Mouse (Mus musculus) lung, adult 2 months (tissue): ENCODE results near the gene 4930519P11Rik. TPM values are rescaled to one million over a fixed set of nuclear protein-coding genes. Genes with fewer than 3 reads are reported as not detected.

Experiments used
- DNase-seq: peaks from one replicate; pipeline ENCODE4 v3.0.0; 2022
- H3K4me1 ChIP-seq: fragments of 200-500 bp; 2 replicates; pipeline ENCODE4 v1.6.1; 2011; ENCODE audit warnings: low read length; ENCODE audit not compliant: control insufficient read depth, insufficient read depth
- H3K4me3 ChIP-seq: fragments of 200-500 bp; replicated peaks from 2 replicates; pipeline ENCODE3; 2011; ENCODE audit warnings: low read depth, mild to moderate bottlenecking, control low read depth, low read length; ENCODE audit errors: extremely low read depth
- CTCF ChIP-seq: fragments of 200-500 bp; IDR thresholded peaks from 2 replicates; pipeline ENCODE4 v1.5.1; 2011; ENCODE audit warnings: mild to moderate bottlenecking, low read length, control low read depth; ENCODE audit not compliant: insufficient read depth
- POLR2A ChIP-seq: fragments of 200-500 bp; IDR thresholded peaks from 2 replicates; pipeline ENCODE4 v1.6.1; 2011; ENCODE audit warnings: low read depth, mild to moderate bottlenecking, control low read depth, low read length, borderline replicate concordance; ENCODE audit errors: extremely low read depth
- WGBS: fragments of 180-500 bp; shearing (Covaris S2); methylation state at CpG from one replicate; pipeline ENCODE4 v1.1.7; 2018; 5-methylcytosine and 5-hydroxymethylcytosine counted together
- polyA plus RNA-seq: library from polyadenylated mRNA; depleted of rRNA; stranded (reverse); fragments of >200 nt; gene quantifications from 2 replicates; pipeline ENCODE4 v1.2.3, GENCODE M21; 2012

Gene 4930519P11Rik
- polyA plus RNA-seq, 1 experiment = 0.53 TPM

DNA sequence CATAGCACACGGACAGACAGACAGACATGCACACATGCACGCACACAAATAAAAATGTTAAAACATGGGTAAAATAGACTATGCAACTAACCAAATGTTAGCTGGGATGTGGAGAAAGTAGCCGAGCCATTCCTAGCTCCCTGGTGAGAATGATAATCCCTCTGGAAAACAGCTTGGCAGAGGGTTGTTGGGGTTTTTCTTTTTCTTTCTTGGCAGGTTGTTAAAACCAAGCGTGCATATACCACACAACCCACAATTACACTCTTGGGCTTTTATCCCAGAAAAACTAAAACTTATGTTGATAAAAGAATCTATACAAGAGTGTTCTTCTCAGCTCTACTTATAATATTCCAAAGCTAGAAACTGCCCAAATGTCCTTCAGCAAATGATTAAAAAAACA lies 24.2 kb downstream of the 4930519P11Rik start:
- no peak for TF ChIP-seq CTCF
- TF ChIP-seq POLR2A = no peak

DNA sequence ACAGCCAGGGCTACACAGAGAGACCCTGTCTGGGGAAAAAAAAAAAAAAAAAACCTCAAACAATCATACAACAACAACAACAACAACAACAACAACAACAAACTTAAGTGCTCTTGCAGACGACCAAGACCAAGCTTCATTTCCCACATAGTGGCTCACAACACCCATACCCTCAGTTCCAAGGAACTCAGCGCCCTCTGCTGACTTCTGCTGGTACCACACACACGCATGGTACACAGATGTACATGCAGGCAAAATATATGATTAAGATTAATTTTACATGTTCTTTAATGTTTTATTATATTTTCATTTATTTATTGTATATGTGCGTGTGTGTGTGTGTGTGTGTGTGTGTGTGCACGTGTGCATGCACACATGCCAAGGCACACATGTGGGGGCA lies 26.8 kb downstream of the 4930519P11Rik start:
- Histone ChIP-seq H3K4me3 (no peak overlapping the region), H3K4me1 (no peaks in the 10 kb centered on the region)
- no peak for DNase-seq
- TF ChIP-seq POLR2A (no peak), CTCF (peak; percentile 53)
- 77% methylated on average over 5 of the region's 5 CpGs for WGBS

More for the DNA sequence above, 24.2 kb downstream of the 4930519P11Rik start:
- H3K4me1 ChIP-seq = no peaks in the 10 kb centered on the region
- WGBS = 86% methylated on average over 4 of the region's 4 CpGs
- no peak overlapping the region for H3K4me3 ChIP-seq
- DNase-seq = no peak

DNA sequence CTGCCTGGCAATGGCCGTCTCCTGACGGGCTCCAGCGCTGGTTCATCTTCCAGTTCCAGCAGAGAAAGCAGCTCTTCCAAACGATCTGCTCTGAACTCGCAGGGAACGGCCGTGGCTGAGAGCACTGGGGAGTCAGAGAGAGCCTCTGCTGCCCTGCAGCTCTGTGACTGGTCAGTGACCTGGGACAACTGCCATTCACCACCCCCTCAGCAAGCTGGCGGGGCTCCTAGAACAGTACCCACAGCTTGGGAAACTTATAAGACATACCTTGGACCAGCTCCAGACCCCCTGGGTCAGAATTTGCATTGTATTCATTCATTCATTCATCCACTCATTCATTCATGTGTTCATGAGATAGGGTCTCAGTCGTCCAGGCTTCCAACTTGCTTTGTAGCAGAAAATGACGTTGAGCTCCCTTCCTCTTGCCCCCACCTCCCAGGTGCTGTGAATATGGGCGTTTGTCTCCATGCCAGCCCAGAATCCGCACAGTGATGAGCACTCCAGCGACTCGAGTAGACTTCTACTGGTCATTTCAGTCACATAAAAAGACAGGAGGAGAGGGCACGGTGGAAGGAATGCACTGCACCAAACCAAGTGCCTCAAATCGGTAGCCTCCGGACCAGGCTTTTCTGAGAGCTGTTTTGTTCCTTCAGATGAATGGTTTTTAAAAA lies 28.2 kb downstream of the 4930519P11Rik start:
- H3K4me1 ChIP-seq = no peaks in the 10 kb centered on the region
- no peak overlapping the region for H3K4me3 ChIP-seq
- DNase-seq = no peak
- TF ChIP-seq POLR2A (no peak), CTCF (no peak)
- WGBS = 58% methylated on average over 17 of the region's 17 CpGs

DNA sequence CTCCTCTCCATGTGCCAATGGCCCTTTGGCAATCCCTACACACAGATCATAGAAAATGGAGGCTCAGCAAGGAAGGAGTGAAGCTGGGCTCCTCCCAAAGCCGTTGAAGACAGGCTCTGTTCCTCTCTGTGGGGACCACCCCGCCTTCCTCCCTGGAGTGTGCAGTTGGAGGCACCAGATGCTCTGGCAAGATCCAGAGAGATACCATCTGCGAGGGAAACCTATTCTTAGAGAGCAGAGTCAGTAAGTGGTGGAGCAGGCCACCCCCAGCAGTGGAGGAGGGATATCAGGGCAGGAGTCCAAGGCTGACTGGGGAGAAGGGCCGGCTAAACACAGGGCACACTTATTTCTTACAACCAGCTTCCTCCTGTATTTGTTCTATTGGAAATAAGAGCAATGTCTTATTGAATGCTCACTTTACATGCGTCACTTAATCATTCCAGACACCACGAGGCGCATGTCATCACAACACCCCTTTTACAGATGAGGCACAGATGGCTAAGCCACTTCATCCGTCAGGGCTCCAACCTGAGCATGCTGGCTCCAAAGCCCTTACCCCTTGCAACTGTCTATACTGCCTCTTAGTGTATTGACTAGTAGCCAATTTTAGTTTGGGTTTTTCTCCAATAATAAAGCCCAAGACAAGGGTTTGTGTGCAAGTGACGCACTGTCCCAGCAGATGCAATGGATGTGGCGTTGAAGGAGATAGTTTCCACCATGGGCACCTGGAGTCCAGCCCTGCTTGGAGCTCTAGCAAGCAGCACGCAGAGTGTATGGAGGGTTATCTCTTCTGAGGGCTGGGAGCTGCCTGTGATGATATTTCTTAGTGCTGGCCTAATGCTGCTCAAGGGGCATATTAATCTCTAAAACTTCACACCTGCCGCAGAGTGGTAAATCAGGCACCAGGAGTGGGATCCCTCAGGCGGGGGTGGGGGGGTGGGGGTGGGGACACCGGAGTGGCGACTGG lies 29.0 kb downstream of the 4930519P11Rik start:
- Histone ChIP-seq H3K4me1 (no peaks in the 10 kb centered on the region), H3K4me3 (no peak overlapping the region)
- DNase-seq = no peak
- whole genome bisulfite sequencing = 57% methylated on average over 15 of the region's 15 CpGs
- no peak for TF ChIP-seq CTCF
- no peak for TF ChIP-seq POLR2A

DNA sequence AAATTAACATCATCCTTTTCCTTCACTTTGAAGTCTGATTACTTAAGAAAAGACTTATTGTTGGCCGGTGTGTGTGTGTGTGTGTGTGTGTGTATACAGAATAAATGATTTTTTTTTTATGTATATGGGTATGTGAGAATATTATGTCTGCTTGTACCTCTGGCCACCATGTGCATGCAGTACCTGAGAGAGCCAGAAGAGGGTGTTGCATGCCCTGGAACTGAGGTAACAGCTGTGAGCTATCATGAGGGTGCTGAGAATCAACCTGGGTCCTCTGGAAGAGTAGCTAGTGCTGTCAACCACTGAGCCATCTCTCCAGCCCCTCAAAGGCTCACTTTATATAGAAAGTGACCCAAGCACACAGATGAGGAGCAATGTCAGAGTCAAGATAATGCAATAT lies 31.8 kb downstream of the 4930519P11Rik start:
- no peak overlapping the region for H3K4me3 ChIP-seq
- DNase-seq = no peak
- no peaks in the 10 kb centered on the region for H3K4me1 ChIP-seq
- 87% methylated on average over 1 of the region's 1 CpGs for WGBS
- TF ChIP-seq CTCF (peak; percentile 19; the same call in 1 of the 2 replicates), POLR2A (no peak)

GRCm38 (mm10) chr2:154580586-154580985 lies 32.7 kb downstream of the 4930519P11Rik start:
- Histone ChIP-seq H3K4me1 (no peaks in the 10 kb centered on the region), H3K4me3 (no peak overlapping the region)
- TF ChIP-seq POLR2A (no peak), CTCF (no peak)
- DNase-seq = no peak
- 65% methylated on average over 8 of the region's 8 CpGs for WGBS

GRCm38 (mm10) chr2:154577744-154578067 lies 35.5 kb downstream of the 4930519P11Rik start:
- TF ChIP-seq POLR2A = no peak
- no peak for TF ChIP-seq CTCF
- no peak for DNase-seq
- Histone ChIP-seq H3K4me1 (no peaks in the 10 kb centered on the region), H3K4me3 (no peak overlapping the region)
- 95% methylated on average over 6 of the region's 6 CpGs for WGBS

GRCm38 (mm10) chr2:154576876-154577743 lies 36.1 kb downstream of the 4930519P11Rik start:
- Histone ChIP-seq H3K4me1 (no peaks in the 10 kb centered on the region), H3K4me3 (no peak overlapping the region)
- no peak for DNase-seq
- 69% methylated on average over 12 of the region's 12 CpGs for WGBS
- TF ChIP-seq POLR2A (no peak), CTCF (no peak)

- 66% methylated on average over 7 of the region's 7 CpGs for WGBS
- TF ChIP-seq CTCF (no peak), POLR2A (no peak)
- H3K4me3 ChIP-seq = no peak overlapping the region
- no peak for DNase-seq
- H3K4me1 ChIP-seq = no peaks in the 10 kb centered on the region
Observed at GRCm38 (mm10) chr2:154574271-154574670, 39.0 kb downstream of the 4930519P11Rik start.
